Mouse (Mus musculus) liver, adult 2 months (tissue): ENCODE results near the gene Slc2a10. TPM values are rescaled to one million over a fixed set of nuclear protein-coding genes. Genes with fewer than 3 reads are reported as not detected.
"Not testable (repeated sequence)": the region's sequence is repeated elsewhere in the genome, so short reads cannot be mapped to it uniquely, and the experiment has no call there.

Experiments
- DNase-seq: peaks from one replicate; pipeline ENCODE4 v3.0.0-alpha.2; 2011; ENCODE audit warnings: low read depth, low spot score; ENCODE audit errors: extremely low read depth
- H3K27ac ChIP-seq: fragments of 200-500 bp; replicated peaks from 2 replicates; pipeline ENCODE4 v1.5.1; 2012; ENCODE audit warnings: low read depth, mild to moderate bottlenecking, control low read depth, inconsistent platforms, low read length; ENCODE audit not compliant: insufficient read depth
- H3K27me3 ChIP-seq: fragments of 200-500 bp; 2 replicates; pipeline ENCODE4 v1.6.1; 2012; ENCODE audit warnings: mild to moderate bottlenecking, moderate library complexity, low read length, inconsistent platforms; ENCODE audit not compliant: control insufficient read depth, insufficient read depth
- H3K36me3 ChIP-seq: fragments of 200-500 bp; 2 replicates; pipeline ENCODE4 v1.6.1; 2012; ENCODE audit warnings: low read length, inconsistent platforms; ENCODE audit not compliant: control insufficient read depth, insufficient read depth
- H3K4me1 ChIP-seq: fragments of 200-500 bp; 2 replicates; pipeline ENCODE4 v1.6.1; 2011; ENCODE audit warnings: low read length; ENCODE audit not compliant: control insufficient read depth, insufficient read depth
- H3K4me3 ChIP-seq: fragments of 200-500 bp; 2 replicates; pipeline ENCODE4 v1.5.1; 2011; ENCODE audit warnings: low read depth, mild to moderate bottlenecking, control low read depth, low read length, moderate library complexity; ENCODE audit not compliant: insufficient read depth
- H3K79me2 ChIP-seq: fragments of 200-500 bp; 2 replicates; pipeline ENCODE4 v1.6.1; 2012; ENCODE audit warnings: inconsistent platforms, mild to moderate bottlenecking, low read length, moderate library complexity; ENCODE audit not compliant: control insufficient read depth, insufficient read depth
- H3K9ac ChIP-seq: fragments of 200-500 bp; 2 replicates; pipeline ENCODE4 v1.6.1; 2012; ENCODE audit warnings: low read depth, mild to moderate bottlenecking, control low read depth, inconsistent platforms, low read length
- CTCF ChIP-seq: fragments of 200-500 bp; IDR thresholded peaks from 2 replicates; pipeline ENCODE4 v1.5.1; 2011; ENCODE audit warnings: low read depth, low read length, control low read depth
- POLR2A ChIP-seq: fragments of 200-500 bp; IDR thresholded peaks from 2 replicates; pipeline ENCODE4 v1.6.1; 2011; ENCODE audit warnings: low read length, control low read depth; ENCODE audit not compliant: insufficient read depth; ENCODE audit errors: extremely low read depth
- WGBS: fragments of 180-500 bp; shearing (Covaris S2); methylation state at CpG from one replicate; pipeline ENCODE4 v1.1.7; 2018; 5-methylcytosine and 5-hydroxymethylcytosine counted together
- polyA plus RNA-seq: library from polyadenylated mRNA; depleted of rRNA; stranded (reverse); fragments of >200 nt; gene quantifications from 2 replicates; pipeline ENCODE4 v1.2.3, GENCODE M21; 2012
- total RNA-seq: library from RNA; depleted of rRNA; stranded (reverse); fragments of >200 nt; gene quantifications from 2 replicates; pipeline ENCODE4 v1.2.3, GENCODE M21; 2014

Slc2a10 gene
- total and polyA plus RNA-seq, 2 experiments: 0.09 to 0.11 TPM

GRCm38 (mm10) chr2:165545687-165546086 is 42.1 kb downstream of the Slc2a10 start:
- Histone ChIP-seq H3K4me1 (no peaks in the 10 kb centered on the region), H3K36me3 (no peaks in the 10 kb centered on the region), H3K9ac (no peak overlapping the region), H3K27ac (no peak overlapping the region), H3K79me2 (no peaks in the 10 kb centered on the region), H3K27me3 (no peaks in the 10 kb centered on the region), H3K4me3 (no peak overlapping the region)
- no peak for DNase-seq
- 91% methylated on average over 2 of the region's 2 CpGs for WGBS
- no peak for TF ChIP-seq CTCF
- no peak for TF ChIP-seq POLR2A

GRCm38 (mm10) chr2:165546341-165546740 is 42.8 kb downstream of the Slc2a10 start:
- Histone ChIP-seq H3K79me2 (no peaks in the 10 kb centered on the region), H3K36me3 (no peaks in the 10 kb centered on the region), H3K9ac (no peak overlapping the region), H3K4me1 (no peaks in the 10 kb centered on the region), H3K4me3 (no peak overlapping the region), H3K27me3 (no peaks in the 10 kb centered on the region), H3K27ac (no peak overlapping the region)
- no peak for TF ChIP-seq CTCF
- no peak for TF ChIP-seq POLR2A
- no peak for DNase-seq
- 83% methylated on average over 8 of the region's 8 CpGs for whole genome bisulfite sequencing

GRCm38 (mm10) chr2:165547410-165547809 is 43.8 kb downstream of the Slc2a10 start:
- Histone ChIP-seq H3K27me3 (no peaks in the 10 kb centered on the region), H3K36me3 (no peaks in the 10 kb centered on the region), H3K4me3 (no peak overlapping the region), H3K4me1 (no peaks in the 10 kb centered on the region), H3K27ac (no peak overlapping the region), H3K79me2 (no peaks in the 10 kb centered on the region), H3K9ac (no peak overlapping the region)
- peak; percentile 17 for DNase-seq
- TF ChIP-seq POLR2A (no peak), CTCF (no peak)
- WGBS: 46% methylated on average over 9 of the region's 9 CpGs

GRCm38 (mm10) chr2:165548627-165549026 is 45.0 kb downstream of the Slc2a10 start:
- Histone ChIP-seq H3K9ac (no peak overlapping the region), H3K79me2 (no peaks in the 10 kb centered on the region), H3K27me3 (no peaks in the 10 kb centered on the region), H3K27ac (no peak overlapping the region), H3K36me3 (no peaks in the 10 kb centered on the region), H3K4me3 (no peak overlapping the region), H3K4me1 (no peaks in the 10 kb centered on the region)
- no peak for TF ChIP-seq CTCF
- no peak for TF ChIP-seq POLR2A
- no peak for DNase-seq
- WGBS: 70% methylated on average over 6 of the region's 6 CpGs

- H3K36me3 ChIP-seq, H3K79me2 ChIP-seq, H3K4me1 ChIP-seq, DNase-seq, H3K4me3 ChIP-seq, H3K27me3 ChIP-seq, H3K27ac ChIP-seq, H3K9ac ChIP-seq: not testable (repeated sequence)
- peak; percentile 12; the same call in 1 of the 2 replicates for TF ChIP-seq CTCF
- WGBS: 74% methylated on average over 7 of the region's 7 CpGs
Observed at GRCm38 (mm10) chr2:165550410-165550809, 46.8 kb downstream of the Slc2a10 start.

DNA sequence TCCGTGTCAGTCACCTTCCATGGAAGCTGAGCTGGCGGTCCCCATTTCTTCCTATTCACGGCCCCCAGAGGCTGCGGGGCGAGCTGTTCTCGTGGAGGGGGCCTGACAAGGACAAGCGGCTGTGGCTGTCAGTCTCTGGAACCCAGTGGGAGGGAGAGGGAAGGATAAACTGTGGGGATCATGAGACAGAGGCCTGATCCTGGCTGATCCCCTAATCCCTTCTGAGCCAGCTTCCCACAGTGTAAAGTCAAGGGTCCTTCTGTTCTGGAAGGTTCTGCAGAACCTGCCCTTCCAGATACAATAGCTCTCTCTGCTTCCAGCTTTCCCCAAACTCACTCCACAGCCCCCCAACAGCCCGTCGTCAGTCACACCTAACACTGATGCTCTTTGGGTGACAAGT is 50.5 kb downstream of the Slc2a10 start:
- WGBS: 77% methylated on average over 9 of the region's 9 CpGs
- TF ChIP-seq POLR2A: no peak
- no peak for TF ChIP-seq CTCF
- no peaks in the 10 kb centered on the region for H3K79me2 ChIP-seq
- no peak overlapping the region for H3K27ac ChIP-seq
- H3K27me3 ChIP-seq: no peaks in the 10 kb centered on the region
- DNase-seq: no peak
- H3K9ac ChIP-seq: no peak overlapping the region
- no peak overlapping the region for H3K4me3 ChIP-seq
- H3K4me1 ChIP-seq: no peaks in the 10 kb centered on the region
- no peaks in the 10 kb centered on the region for H3K36me3 ChIP-seq
